In genomic region chr12:73847336-73847735, GRCm38 (mm10) we compare ENCODE assay signal across 12 mouse cellular contexts. TPM values are rescaled to one million over a fixed set of nuclear protein-coding genes. Genes with fewer than 3 reads are reported as not detected.
DNase-seq lines count a peak whose midpoint lies in the region; ATAC-seq and TF ChIP-seq lines count a peak whose summit lies in the region.
"Had no signal": no experiment of that assay in that cellular context is flagged by ENCODE, and none has a peak within 500 bp of the region (broad histone marks: within the 10 kb centered on the region; RNA-seq: fewer than 3 reads in every experiment).

No protein-coding gene starts in this region.

- no peaks in the 10 kb centered on the region for H3K9me3 ChIP-seq in heart, embryonic 13.5 days
- H3K9me3 ChIP-seq in neural tube, embryonic 15.5 days (replicated peaks), result no peaks in the 10 kb centered on the region
- H3K9me3 ChIP-seq: liver, embryonic 12.5 days; neural tube, embryonic 12.5 days had no signal

- H3K9ac ChIP-seq in heart, embryonic 13.5 days, result peak overlapping the region; percentile 69
- H3K9ac ChIP-seq in neural tube, embryonic 15.5 days (replicated peaks), result no peak overlapping the region
- H3K9ac ChIP-seq: liver, embryonic 12.5 days; neural tube, embryonic 12.5 days had no signal

- peak overlapping the region; percentile 57 for H3K4me2 ChIP-seq in heart, embryonic 13.5 days
- no peak overlapping the region for H3K4me2 ChIP-seq in neural tube, embryonic 15.5 days
- H3K4me2 ChIP-seq: liver, embryonic 12.5 days; neural tube, embryonic 12.5 days had no signal

- TF ChIP-seq POLR2A in kidney, adult 2 months (IDR thresholded peaks at IDR 0.05; ENCODE audit: low read depth, low read length), result no peak
- no peak for TF ChIP-seq POLR2A in testis, adult 2 months (IDR thresholded peaks at IDR 0.05; ENCODE audit: control insufficient read depth, low read depth, low read length)

- no peak for ATAC-seq in heart, embryonic 13.5 days (ENCODE audit: extremely low read depth, insufficient number of reproducible peaks, low FRiP score, low TSS enrichment)
- no peak for ATAC-seq in neural tube, embryonic 15.5 days (ENCODE audit: low FRiP score)
- ATAC-seq: inflammation-experienced regulatory T-cells, adult 6 months; liver, embryonic 12.5 days had no signal

- no peak overlapping the region for H3K27ac ChIP-seq in kidney, adult 2 months (ENCODE audit: insufficient read depth, low read depth, low read length)
- H3K27ac ChIP-seq in testis, adult 2 months (ENCODE audit: control insufficient read depth, insufficient read depth, low read depth, low read length), result no peak overlapping the region
- peak overlapping the region; percentile 25 for H3K27ac ChIP-seq in heart, embryonic 13.5 days (replicated peaks)
- no peak overlapping the region for H3K27ac ChIP-seq in neural tube, embryonic 15.5 days (replicated peaks)
- H3K27ac ChIP-seq: liver, embryonic 12.5 days; neural tube, embryonic 12.5 days had no signal

- no peak for TF ChIP-seq CTCF in kidney, adult 2 months (conservative IDR thresholded peaks at IDR 0.05; ENCODE audit: insufficient read depth, insufficient read length, low read depth, low read length)
- TF ChIP-seq CTCF in testis, adult 2 months (IDR thresholded peaks at IDR 0.05; ENCODE audit: control insufficient read depth, insufficient read depth, insufficient replicate concordance, low read depth, low read length), result no peak

- WGBS in kidney, adult 2 months, result 83% methylated on average over 10 of the region's 10 CpGs
- 49% methylated on average over 10 of the region's 10 CpGs for WGBS in heart, embryonic 13.5 days
- 92% methylated on average over 10 of the region's 10 CpGs for WGBS in neural tube, embryonic 15.5 days

- H3K27me3 ChIP-seq in kidney, adult 2 months (replicated peaks; ENCODE audit: control insufficient read depth, insufficient read depth, low read length), result no peaks in the 10 kb centered on the region
- H3K27me3 ChIP-seq in testis, adult 2 months (ENCODE audit: control insufficient read depth, insufficient read depth, low read length), result no peaks in the 10 kb centered on the region
- no peaks in the 10 kb centered on the region for H3K27me3 ChIP-seq in heart, embryonic 13.5 days (replicated peaks)
- H3K27me3 ChIP-seq in neural tube, embryonic 15.5 days (replicated peaks), result no peaks in the 10 kb centered on the region
- H3K27me3 ChIP-seq: liver, embryonic 12.5 days; neural tube, embryonic 12.5 days had no signal

- H3K36me3 ChIP-seq in kidney, adult 2 months (ENCODE audit: control insufficient read depth, insufficient read depth, low read length), result no peaks in the 10 kb centered on the region
- no peaks in the 10 kb centered on the region for H3K36me3 ChIP-seq in testis, adult 2 months (ENCODE audit: control insufficient read depth, insufficient read depth, low read length)
- no peaks in the 10 kb centered on the region for H3K36me3 ChIP-seq in heart, embryonic 13.5 days
- no peaks in the 10 kb centered on the region for H3K36me3 ChIP-seq in neural tube, embryonic 15.5 days
- H3K36me3 ChIP-seq: liver, embryonic 12.5 days; neural tube, embryonic 12.5 days had no signal

- DNase-seq in kidney, adult 2 months, result peak; percentile 24
- no peak for DNase-seq in kidney, adult 9 months
- DNase-seq in testis, postnatal 14 days (ENCODE audit: low spot score), result no peak
- no peak for DNase-seq in thymus, postnatal 36 days
- DNase-seq: cerebellum, adult 9-11 months; kidney, postnatal 4 days had no signal

- no peaks in the 10 kb centered on the region for H3K4me1 ChIP-seq in kidney, adult 2 months (ENCODE audit: control insufficient read depth, insufficient read depth, low read length)
- no peaks in the 10 kb centered on the region for H3K4me1 ChIP-seq in testis, adult 2 months (ENCODE audit: control insufficient read depth, insufficient read depth, low read length)
- peaks cover 22% of the 10 kb centered on the region for H3K4me1 ChIP-seq in heart, embryonic 13.5 days
- no peaks in the 10 kb centered on the region for H3K4me1 ChIP-seq in neural tube, embryonic 15.5 days
- H3K4me1 ChIP-seq: neural tube, embryonic 12.5 days had no signal

- no peak overlapping the region for H3K4me3 ChIP-seq in kidney, adult 2 months (ENCODE audit: insufficient read depth, low read depth, low read length)
- peak overlapping the region; percentile 3; the same call in 1 of the 2 replicates for H3K4me3 ChIP-seq in testis, adult 2 months (ENCODE audit: control insufficient read depth, low read depth, low read length)
- peak overlapping the region; percentile 41 for H3K4me3 ChIP-seq in heart, embryonic 13.5 days
- no peak overlapping the region for H3K4me3 ChIP-seq in neural tube, embryonic 15.5 days (replicated peaks)
- H3K4me3 ChIP-seq: liver, embryonic 12.5 days; neural tube, embryonic 12.5 days had no signal

RNA-seq across cellular contexts. Expression of gene Hif1a, which starts 53.8 kb away (rescaled TPM):
- polyA plus RNA-seq in kidney, adult 2 months (2012; rRNA removed), result 18.6 and 20.6 TPM in 2 replicates
- polyA plus RNA-seq in testis, adult 2 months (2012; rRNA removed), result 4.7 and 5.6 TPM in 2 replicates
- 124 and 131 TPM in 2 replicates for polyA plus RNA-seq in heart, embryonic 13.5 days (2015; fragmentation: Nextera tagmentation; extraction: Ambion mirVana)
- 74.0 and 74.1 TPM in 2 replicates for polyA plus RNA-seq in neural tube, embryonic 15.5 days (2015; fragmentation: Nextera tagmentation; extraction: Ambion mirVana)

Comparison
In these comparisons a context has a peak if more than half of its experiments do, and no peak if none do; other contexts are left out.
1. H3K4me3 ChIP-seq: peak in testis, adult 2 months (single experiment) and heart, embryonic 13.5 days (single experiment); none in kidney, adult 2 months (single experiment) and neural tube, embryonic 15.5 days (single experiment).